Mouse (Mus musculus) c-Kit-positive CD71-negative TER-119-negative erythroid progenitor cells, embryonic 14.5 days (primary cell): Measurements from ENCODE around the gene Msl2.

Experiments
- DNase-seq: peaks from one replicate; pipeline ENCODE4 v3.0.0-alpha.2; 2013; ENCODE audit warnings: low read depth

Msl2 gene

GRCm38 (mm10) chr9:101073987-101074331, at the start of gene Msl2:
TSS of gene Msl2 (plus strand) at chr9:101074101.
- DNase-seq: no peak

DNA sequence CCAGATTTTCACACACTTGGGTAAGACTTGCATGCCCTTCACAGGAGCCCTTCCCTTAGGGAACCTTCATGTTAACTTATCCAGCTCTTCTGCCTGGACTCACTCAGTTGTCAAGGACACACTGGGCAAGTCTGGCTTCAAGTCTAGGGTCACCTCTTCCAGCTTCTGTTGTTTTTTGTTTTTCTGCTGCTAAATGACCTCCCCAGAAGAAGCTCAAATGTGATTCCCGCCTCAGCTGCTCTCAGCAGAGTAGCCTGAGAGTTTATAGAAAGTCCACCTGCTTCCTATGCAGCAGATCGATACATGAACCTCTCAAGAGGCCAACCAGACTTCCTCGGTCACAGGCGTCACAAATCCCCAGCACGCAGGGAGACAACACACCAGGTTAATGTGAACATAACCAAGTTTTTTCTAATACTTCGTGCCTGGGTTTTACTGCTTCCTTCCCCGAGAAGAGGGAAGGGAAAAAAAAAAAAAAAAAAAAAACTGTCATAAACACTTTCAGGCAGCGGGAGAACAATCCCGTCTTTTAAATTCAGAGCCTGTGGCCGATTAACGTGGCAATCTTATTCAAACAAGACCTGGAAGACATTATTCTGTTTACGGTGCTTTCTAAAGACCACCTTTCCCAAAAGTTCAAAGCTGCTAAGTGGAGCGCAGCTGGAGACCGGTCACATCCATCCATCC, 40.0 kb upstream of the Msl2 start:
- no peak for DNase-seq

- peak; percentile 93 for DNase-seq
Observed at GRCm38 (mm10) chr9:101034448-101035098, 39.3 kb upstream of the Msl2 start, which contains the start of gene Pccb. TSS of gene Pccb (minus strand) at chr9:101034898.

GRCm38 (mm10) chr9:101035836-101036596, 37.9 kb upstream of the Msl2 start:
- DNase-seq: no peak

- DNase-seq: no peak
Observed at GRCm38 (mm10) chr9:101036876-101037275, 37.0 kb upstream of the Msl2 start.

- DNase-seq: no peak
Observed at GRCm38 (mm10) chr9:101037396-101037795, 36.5 kb upstream of the Msl2 start.

DNA sequence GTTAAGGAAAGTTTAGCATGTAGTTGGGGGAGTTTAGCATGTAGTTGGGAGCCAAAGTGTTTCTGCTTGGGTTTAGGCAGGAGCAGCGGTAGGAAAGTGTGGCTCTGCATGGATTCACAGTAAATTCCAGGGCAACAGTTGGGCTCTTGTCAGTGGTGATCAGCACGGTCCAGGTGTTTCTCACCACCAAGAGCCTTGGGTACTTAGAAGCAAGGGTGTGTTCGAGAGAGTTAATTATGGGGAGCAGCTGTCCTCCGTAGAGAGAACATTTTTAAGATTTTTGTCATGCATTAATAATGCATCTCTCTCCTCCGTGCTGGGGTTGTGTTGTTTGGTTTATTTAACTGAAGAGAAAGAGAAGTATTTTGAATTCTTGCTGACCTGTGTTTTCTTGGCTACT, 35.3 kb upstream of the Msl2 start:
- DNase-seq: no peak

GRCm38 (mm10) chr9:101041508-101041907, 32.4 kb upstream of the Msl2 start:
- DNase-seq: no peak

- DNase-seq: no peak
Observed at GRCm38 (mm10) chr9:101042249-101042648, 31.7 kb upstream of the Msl2 start.

- no peak for DNase-seq
Observed at GRCm38 (mm10) chr9:101045710-101046338, 28.1 kb upstream of the Msl2 start.

DNA sequence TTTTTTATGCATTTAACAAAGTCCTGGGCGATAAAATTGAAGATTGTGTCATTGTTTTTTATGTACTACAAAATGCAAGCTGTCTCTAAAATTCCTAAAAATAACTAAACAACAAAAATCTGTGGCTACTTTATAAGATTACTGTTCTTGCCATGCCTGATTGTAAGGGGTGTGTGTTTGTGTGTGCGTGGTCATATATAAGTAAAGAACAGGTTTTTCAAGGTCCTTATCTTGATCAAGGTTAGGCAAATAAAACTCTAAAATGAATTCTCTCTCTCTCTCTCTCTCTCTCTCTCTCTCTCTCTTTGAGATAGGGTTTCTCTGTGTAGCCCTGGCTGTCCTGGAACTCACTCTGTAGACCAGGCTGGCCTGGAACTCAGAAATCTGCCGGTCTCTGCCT, 21.9 kb upstream of the Msl2 start:
- DNase-seq: no peak

- DNase-seq: no peak
Observed at GRCm38 (mm10) chr9:101052691-101053090, 21.2 kb upstream of the Msl2 start.

- no peak for DNase-seq
Observed at GRCm38 (mm10) chr9:101053279-101053678, 20.6 kb upstream of the Msl2 start.

- no peak for DNase-seq
Observed at GRCm38 (mm10) chr9:101057156-101057555, 16.7 kb upstream of the Msl2 start.

DNA sequence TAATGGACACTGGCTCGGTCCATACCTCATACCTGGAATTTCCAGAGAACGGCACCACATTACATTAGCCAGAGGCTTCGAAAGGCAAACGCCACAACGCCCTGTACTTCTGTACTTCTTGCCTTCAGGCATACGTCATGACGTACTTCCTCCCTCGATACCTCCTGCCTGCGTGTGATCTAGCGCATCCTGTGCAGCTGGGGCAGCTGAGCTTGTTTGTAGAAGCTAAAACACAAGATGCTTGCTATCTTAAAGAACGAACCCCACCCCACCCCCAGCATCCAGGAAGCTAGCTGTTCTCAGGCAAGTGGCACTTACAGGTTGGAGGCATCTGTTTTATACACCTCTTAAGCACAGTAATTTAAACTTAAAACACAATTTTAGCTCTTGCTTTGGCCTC, 12.9 kb upstream of the Msl2 start:
- no peak for DNase-seq

- no peak for DNase-seq
Observed at GRCm38 (mm10) chr9:101062253-101062780, 11.6 kb upstream of the Msl2 start.

- DNase-seq: no peak
Observed at GRCm38 (mm10) chr9:101065076-101065602, 8.8 kb upstream of the Msl2 start.

DNA sequence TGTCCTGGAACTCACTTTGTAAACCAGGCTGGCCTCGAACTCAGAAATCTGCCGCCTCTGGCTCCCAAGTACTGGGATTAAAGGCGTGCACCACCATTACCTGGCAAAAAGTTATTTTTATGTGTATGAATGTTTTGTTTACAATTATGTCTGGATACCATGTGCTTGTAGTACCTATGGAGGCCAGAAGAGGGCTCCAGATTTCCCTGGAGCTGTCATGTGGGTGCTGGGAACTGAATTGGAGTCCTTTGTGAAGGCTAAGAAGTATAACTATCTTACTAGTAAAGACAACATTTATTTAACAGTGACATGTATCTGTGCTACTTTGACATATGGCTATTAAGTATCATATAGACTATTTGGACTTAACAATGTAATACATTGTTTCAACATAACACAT, 4.1 kb upstream of the Msl2 start:
- no peak for DNase-seq

- no peak for DNase-seq
Observed at GRCm38 (mm10) chr9:101072506-101072905, 1.4 kb upstream of the Msl2 start.

DNA sequence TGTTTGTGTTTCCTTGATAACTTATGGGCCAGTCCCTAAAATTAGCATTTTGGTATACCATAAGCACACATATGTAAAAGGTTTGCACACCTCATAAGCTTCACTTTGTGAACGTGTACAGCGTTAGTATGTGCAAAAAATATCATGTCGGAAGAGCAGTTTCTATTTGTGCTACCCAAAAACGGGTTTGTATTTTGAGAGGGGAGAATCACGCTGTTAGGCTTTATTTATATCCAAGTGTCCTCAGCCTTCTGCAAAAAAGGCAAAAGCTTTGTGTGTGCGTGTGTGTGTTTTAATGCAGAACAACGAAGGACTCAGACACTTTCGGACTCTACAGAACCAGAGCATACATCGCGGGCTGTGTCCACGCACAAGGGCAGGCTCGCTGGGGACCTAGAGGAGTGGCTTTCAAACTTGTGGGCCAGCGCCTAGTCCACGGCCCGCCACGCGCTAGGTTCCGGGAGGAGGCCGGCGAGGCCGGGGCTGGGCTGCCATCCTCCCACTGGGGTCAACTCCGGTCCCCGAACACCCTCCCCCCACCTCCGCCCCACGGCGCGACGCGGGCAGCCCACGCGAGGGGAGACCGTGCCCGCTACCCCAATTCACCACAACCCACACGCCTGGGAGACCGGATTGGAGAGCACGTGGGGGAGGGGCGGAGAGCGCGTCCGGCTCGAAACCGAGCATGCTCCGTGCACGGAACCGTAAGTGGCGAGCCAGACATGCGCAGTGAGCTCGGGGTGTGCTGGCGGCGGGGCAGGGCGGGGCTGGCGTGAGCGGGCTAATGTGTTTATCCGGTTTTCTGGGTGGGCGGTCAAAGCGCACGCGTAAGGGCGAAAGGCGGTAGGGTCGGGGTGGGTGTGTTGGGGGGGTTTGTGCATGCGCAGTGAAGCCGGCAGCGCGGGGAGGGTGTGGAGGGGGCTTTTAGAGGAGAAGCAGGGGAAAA, 587 bp upstream of the Msl2 start:
- peak; percentile 96 for DNase-seq
